Mouse (Mus musculus): ENCODE data around the gene Tmem95. TPM values are rescaled to one million over a fixed set of nuclear protein-coding genes. Genes with fewer than 3 reads are reported as not detected.

Tmem95 gene
- polyA plus RNA-seq, 1 experiment, result not detected

Other genes starting within 250 kb of the Tmem95 start
- gene Fxr2, start 245.0 kb downstream of the Tmem95 start, polyA plus RNA-seq (2012; rRNA removed), result 29.6 and 35.8 TPM in 2 replicates
- 0.18 TPM in 1 of 2 replicates, not detected in the other for gene Sox15, start 222.7 kb downstream of the Tmem95 start, polyA plus RNA-seq (2012; rRNA removed)
- gene Mpdu1, start 215.4 kb downstream of the Tmem95 start, polyA plus RNA-seq (2012; rRNA removed), result 147 and 171 TPM in 2 replicates
- gene Cd68, start 211.9 kb downstream of the Tmem95 start, polyA plus RNA-seq (2012; rRNA removed), result 20.2 and 20.6 TPM in 2 replicates
- gene Eif4a1, start 205.6 kb downstream of the Tmem95 start, polyA plus RNA-seq (2012; rRNA removed), result 354 and 356 TPM in 2 replicates
- 43.4 and 55.1 TPM in 2 replicates for gene Senp3, start 195.9 kb downstream of the Tmem95 start, polyA plus RNA-seq (2012; rRNA removed)
- 14.4 and 16.2 TPM in 2 replicates for gene Tnfsf13, start 192.2 kb downstream of the Tmem95 start, polyA plus RNA-seq (2012; rRNA removed)
- gene Tnfsf12, start 182.2 kb downstream of the Tmem95 start, polyA plus RNA-seq (2012; rRNA removed), result 13.1 and 13.8 TPM in 2 replicates
- gene Tnfsfm13, start 181.9 kb downstream of the Tmem95 start, polyA plus RNA-seq (2012; rRNA removed), result 2.3 and 2.8 TPM in 2 replicates
- gene Polr2a, start 119.4 kb downstream of the Tmem95 start, polyA plus RNA-seq (2012; rRNA removed), result 17.5 and 33.3 TPM in 2 replicates
- gene Slc35g3, start 116.0 kb downstream of the Tmem95 start, polyA plus RNA-seq (2012; rRNA removed), result 0.07 TPM in 1 of 2 replicates, not detected in the other
- gene Zbtb4, start 112.1 kb downstream of the Tmem95 start, polyA plus RNA-seq (2012; rRNA removed), result 7.5 and 10.7 TPM in 2 replicates
- 7.3 and 10.3 TPM in 2 replicates for gene Chrnb1, start 82.1 kb downstream of the Tmem95 start, polyA plus RNA-seq (2012; rRNA removed)
- 2.8 and 4.4 TPM in 2 replicates for gene Fgf11, start 76.2 kb downstream of the Tmem95 start, polyA plus RNA-seq (2012; rRNA removed)
- gene Tmem102, start 72.4 kb downstream of the Tmem95 start, polyA plus RNA-seq (2012; rRNA removed), result 38.7 and 39.1 TPM in 2 replicates
- not detected in 2 replicates for gene Gm39566, start 62.7 kb downstream of the Tmem95 start, polyA plus RNA-seq (2012; rRNA removed)
- not detected in 2 replicates for gene Spem2, start 59.6 kb downstream of the Tmem95 start, polyA plus RNA-seq (2012; rRNA removed)
- 0.12 TPM in 1 of 2 replicates, not detected in the other for gene Spem1, start 55.8 kb downstream of the Tmem95 start, polyA plus RNA-seq (2012; rRNA removed)
- 5.1 and 7.0 TPM in 2 replicates for gene Nlgn2, start 40.2 kb downstream of the Tmem95 start, polyA plus RNA-seq (2012; rRNA removed)
- gene Tmem256, start 39.5 kb downstream of the Tmem95 start, polyA plus RNA-seq (2012; rRNA removed), result 194 and 208 TPM in 2 replicates
- gene Plscr3, start 31.6 kb downstream of the Tmem95 start, polyA plus RNA-seq (2012; rRNA removed), result 31.6 and 36.1 TPM in 2 replicates
- 28.8 and 34.4 TPM in 2 replicates for gene Tnk1, start 19.3 kb downstream of the Tmem95 start, polyA plus RNA-seq (2012; rRNA removed)
- gene Kctd11, start 3.4 kb upstream of the Tmem95 start, polyA plus RNA-seq (2012; rRNA removed), result 1.8 and 3.0 TPM in 2 replicates
- 16.1 and 16.4 TPM in 2 replicates for gene Acap1, start 17.5 kb upstream of the Tmem95 start, polyA plus RNA-seq (2012; rRNA removed)
- 3.0 and 3.8 TPM in 2 replicates for gene 2810408A11Rik, start 23.0 kb upstream of the Tmem95 start, polyA plus RNA-seq (2012; rRNA removed)
- 24.4 and 36.7 TPM in 2 replicates for gene Neurl4, start 23.1 kb upstream of the Tmem95 start, polyA plus RNA-seq (2012; rRNA removed)
- 69.2 and 79.9 TPM in 2 replicates for gene Gps2, start 35.9 kb upstream of the Tmem95 start, polyA plus RNA-seq (2012; rRNA removed)
- 619 and 694 TPM in 2 replicates for gene Eif5a, start 43.9 kb upstream of the Tmem95 start, polyA plus RNA-seq (2012; rRNA removed)
- gene Ybx2, start 57.8 kb upstream of the Tmem95 start, polyA plus RNA-seq (2012; rRNA removed), result 14.7 and 16.5 TPM in 2 replicates
- 27.4 and 27.5 TPM in 2 replicates for gene Slc2a4, start 70.2 kb upstream of the Tmem95 start, polyA plus RNA-seq (2012; rRNA removed)
- 1,377 and 1,643 TPM in 2 replicates for gene Cldn7, start 86.8 kb upstream of the Tmem95 start, polyA plus RNA-seq (2012; rRNA removed)
- 134 and 154 TPM in 2 replicates for gene Ctdnep1, start 103.1 kb upstream of the Tmem95 start, polyA plus RNA-seq (2012; rRNA removed)
- gene Elp5, start 104.5 kb upstream of the Tmem95 start, polyA plus RNA-seq (2012; rRNA removed), result 70.5 and 78.1 TPM in 2 replicates
- 527 and 719 TPM in 2 replicates for gene Gabarap, start 113.1 kb upstream of the Tmem95 start, polyA plus RNA-seq (2012; rRNA removed)
- gene Phf23, start 117.8 kb upstream of the Tmem95 start, polyA plus RNA-seq (2012; rRNA removed), result 16.3 and 17.3 TPM in 2 replicates
- gene Dvl2, start 122.6 kb upstream of the Tmem95 start, polyA plus RNA-seq (2012; rRNA removed), result 5.5 and 5.8 TPM in 2 replicates
- gene Acadvl, start 137.4 kb upstream of the Tmem95 start, polyA plus RNA-seq (2012; rRNA removed), result 92.8 and 125 TPM in 2 replicates
- gene Dlg4, start 138.9 kb upstream of the Tmem95 start, polyA plus RNA-seq (2012; rRNA removed), result 5.1 and 5.9 TPM in 2 replicates
- not detected in 2 replicates for gene Asgr1, start 176.1 kb upstream of the Tmem95 start, polyA plus RNA-seq (2012; rRNA removed)
- 0.25 and 0.32 TPM in 2 replicates for gene Asgr2, start 214.6 kb upstream of the Tmem95 start, polyA plus RNA-seq (2012; rRNA removed)